Mouse (Mus musculus): ENCODE data around the gene Sh3d21.
"Not testable (repeated sequence)": the region's sequence is repeated elsewhere in the genome, so short reads cannot be mapped to it uniquely, and the experiment has no call there.

Sh3d21 gene

DNA sequence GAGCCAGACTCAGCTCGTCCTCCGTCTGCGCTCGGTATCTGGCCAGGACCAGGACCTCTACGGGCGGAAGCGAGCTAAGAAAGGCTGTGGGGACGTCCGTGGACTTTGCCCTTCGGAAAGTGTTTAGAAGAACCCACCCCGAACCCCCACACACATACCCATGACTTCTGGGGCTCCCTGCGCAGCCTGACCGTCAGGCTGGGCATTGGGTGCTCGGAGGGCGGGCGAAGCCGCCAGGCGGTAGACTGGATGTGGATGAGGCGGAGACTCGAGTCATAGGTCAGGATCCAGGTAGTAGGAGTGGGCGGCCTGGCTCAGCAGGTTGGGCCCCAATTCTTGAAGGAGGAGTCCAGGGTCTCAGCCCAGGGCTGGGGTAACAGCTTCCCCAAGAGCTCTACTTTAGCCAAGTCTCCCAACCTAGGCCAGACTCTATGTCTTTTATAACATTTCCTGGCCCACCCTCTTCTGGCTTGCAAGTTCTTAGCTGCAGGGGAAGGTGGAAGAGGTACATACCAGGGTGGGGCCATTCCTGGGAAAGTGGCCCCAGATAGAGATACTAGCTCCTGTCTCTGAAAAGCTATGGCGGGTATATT, at the start of gene Sh3d21:
TSS of gene Sh3d21 (minus strand) at position 425 of the 593 bp plus-strand sequence.
- in situ Hi-C loops (cut with MboI, MseI), result loop anchor here in 1 of 2 experiments (25.0 kb wide), 1 partner anchor 1074 kb away; the partner anchor contains the start of gene Smim12

DNA sequence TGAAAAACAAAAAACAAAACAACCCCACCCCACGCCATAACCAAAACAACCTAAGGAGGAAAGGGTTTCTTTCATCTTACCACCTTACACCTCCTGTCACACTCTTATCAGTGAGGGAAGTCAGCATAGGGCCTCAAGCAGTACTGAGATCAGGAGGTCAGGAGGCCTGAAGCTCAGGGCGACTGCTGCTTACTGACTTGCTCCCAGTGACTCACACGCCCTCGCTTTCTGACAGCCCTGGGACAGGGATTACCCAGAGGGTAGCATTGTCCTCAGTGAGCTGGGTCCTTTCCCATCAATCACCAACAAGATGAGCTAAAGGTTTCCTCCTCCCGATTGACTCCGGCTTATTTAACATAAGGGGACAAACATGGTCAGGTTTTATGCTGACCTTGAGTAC, 43.8 kb upstream of the Sh3d21 start:
- in situ Hi-C loops (cut with MboI, MseI), result no loop called here

DNA sequence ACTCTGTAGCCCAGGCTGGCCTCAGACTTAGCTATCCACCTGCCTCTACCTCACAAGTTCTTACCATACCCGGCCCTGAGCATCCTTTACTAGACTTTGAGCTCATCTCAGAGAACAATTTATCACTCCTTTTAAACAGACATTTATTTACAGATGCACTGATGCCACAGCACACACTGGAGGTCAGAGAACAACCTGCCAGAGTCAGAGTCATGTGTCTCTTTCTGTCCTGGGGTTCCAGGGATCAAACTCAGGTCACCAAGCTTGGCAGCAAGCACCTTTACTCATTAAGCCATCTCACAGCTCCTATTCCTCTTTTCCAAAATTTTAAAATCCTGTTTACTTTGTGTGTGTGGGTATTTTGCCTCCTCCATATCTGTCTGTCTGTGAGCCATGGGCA, 42.1 kb upstream of the Sh3d21 start:
- in situ Hi-C loops (cut with MboI, MseI), result no loop called here

DNA sequence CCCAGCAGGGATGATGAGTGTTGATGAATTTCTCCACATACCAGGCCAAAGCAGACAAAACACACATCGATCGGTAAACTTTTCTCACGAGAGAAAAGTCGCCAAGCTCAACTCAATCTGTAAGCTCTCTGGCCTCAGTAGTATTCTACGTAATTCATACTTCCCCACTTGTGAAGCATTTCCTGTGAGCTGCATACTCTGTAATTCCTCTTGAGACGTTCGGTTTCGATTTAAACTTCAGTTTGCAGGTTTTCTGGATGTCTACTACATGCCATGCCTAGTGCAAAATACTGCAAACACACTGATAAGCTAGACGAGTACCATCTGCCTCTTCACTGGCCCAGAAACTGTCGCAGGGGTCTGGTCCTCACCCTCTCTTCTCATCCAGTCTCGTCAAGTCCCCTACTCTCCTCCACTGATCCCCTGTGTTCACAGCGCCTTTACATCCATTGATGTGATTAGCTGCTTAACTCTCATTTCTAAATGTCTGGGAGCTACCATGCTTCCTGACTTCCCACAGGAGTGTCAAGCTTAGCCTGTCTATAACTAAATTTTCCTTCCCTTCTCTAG, 41.5 kb upstream of the Sh3d21 start:
- in situ Hi-C loops (cut with MboI, MseI), result loop anchor here in 1 of 2 experiments (5.0 kb wide), 1 partner anchor 823 kb away; no protein-coding TSS in a partner anchor

DNA sequence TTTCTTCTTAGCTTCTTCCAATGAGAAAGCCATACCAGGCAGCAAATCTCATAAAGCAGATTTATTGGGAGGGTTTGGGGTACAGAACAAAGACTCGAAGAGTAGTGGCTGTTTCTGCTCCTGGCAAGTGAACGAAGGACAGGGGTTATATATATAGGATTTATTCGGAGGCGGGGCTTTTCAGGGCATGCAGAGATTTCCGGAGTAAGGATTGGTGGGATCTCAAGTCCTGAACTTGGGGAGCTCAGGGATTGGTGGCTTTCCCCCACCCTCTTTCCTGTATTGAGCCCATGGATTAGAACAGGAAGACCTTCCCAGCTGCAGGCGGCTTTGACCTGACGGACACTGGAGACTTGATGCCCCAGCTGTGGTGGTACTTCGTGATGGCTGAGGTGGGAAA, 40.7 kb upstream of the Sh3d21 start:
- in situ Hi-C loops (cut with MboI, MseI), result loop anchor here in 1 of 2 experiments (5.0 kb wide), 1 partner anchor 823 kb away; no protein-coding TSS in a partner anchor

DNA sequence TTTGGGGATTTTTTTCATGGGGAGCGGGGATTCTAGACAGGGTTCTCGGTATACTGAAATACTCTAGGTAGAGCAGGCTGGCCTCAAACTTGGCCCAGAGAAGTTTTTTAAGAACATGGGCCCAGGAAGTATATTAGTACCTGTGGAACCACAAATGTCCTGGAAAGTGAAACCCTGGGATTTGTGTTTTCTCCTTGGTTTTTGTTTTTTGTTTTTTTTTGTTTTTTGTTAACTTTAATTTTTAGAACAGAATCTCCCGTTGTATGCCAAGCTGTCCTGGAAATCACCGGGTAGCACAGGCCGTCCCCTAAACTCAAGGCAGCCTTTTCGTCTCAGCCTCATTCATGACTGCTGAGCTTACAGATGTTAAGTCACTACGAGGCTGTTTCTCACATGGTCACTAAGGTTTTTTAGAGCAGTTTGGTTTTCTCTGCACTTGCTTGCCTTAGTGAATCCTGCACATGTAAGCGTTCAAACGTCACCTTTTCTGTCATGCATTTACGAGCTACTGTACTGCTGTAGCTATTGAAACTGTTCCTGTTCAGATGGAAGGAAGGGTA, 40.1 kb upstream of the Sh3d21 start:
- in situ Hi-C loops (cut with MboI, MseI), result loop anchor here in 1 of 2 experiments (5.0 kb wide), 1 partner anchor 824 kb away; no protein-coding TSS in a partner anchor

DNA sequence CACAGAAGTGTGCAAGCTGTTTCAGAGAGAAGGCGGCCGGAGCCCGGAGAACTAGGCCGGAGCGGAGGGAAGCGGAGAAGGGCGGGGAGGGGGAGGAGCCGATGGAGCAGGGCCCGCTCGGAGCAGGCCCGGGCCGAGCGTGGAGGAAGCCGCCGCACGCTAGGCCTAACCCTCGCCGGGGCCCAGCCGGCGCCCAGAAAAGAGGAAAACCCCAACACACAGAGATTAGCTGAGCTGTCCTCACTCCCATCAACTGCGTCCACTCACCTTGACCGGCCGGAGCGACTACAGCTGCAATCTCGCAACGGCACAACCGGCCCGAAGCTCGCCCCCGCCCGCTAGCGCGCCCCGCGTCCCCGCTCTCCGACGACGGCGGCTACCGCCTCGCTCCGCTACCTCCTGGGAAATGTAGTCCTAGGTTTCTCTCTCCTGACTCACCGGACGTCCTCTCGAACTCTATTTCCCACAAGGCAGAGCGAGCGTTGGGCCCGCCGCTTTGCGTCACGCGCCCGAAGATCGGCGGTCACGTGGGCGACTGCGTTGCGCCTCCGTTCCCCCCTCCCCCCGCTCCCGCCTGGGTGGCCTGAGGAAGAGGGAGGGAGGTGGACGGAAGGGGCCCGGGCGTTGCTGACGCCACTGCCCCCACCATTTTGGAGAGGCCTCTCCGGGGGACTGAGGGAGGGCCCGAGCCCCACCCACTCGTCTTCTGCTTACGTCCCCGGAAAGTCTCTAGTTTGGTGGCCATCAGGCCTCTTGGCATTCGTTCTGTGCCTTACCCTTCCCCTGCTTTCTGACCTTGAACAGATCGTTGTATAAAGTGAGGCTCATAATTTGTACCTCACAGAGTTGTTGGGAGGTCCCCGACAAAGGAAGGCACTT, 39.3 kb upstream of the Sh3d21 start, which contains the start of gene Thrap3:
TSS of gene Thrap3 (minus strand) at position 458 of the 879 bp plus-strand sequence.
- in situ Hi-C loops (cut with MboI, MseI), result loop anchor here in 1 of 2 experiments (5.0 kb wide), 1 partner anchor 825 kb away; no protein-coding TSS in a partner anchor

DNA sequence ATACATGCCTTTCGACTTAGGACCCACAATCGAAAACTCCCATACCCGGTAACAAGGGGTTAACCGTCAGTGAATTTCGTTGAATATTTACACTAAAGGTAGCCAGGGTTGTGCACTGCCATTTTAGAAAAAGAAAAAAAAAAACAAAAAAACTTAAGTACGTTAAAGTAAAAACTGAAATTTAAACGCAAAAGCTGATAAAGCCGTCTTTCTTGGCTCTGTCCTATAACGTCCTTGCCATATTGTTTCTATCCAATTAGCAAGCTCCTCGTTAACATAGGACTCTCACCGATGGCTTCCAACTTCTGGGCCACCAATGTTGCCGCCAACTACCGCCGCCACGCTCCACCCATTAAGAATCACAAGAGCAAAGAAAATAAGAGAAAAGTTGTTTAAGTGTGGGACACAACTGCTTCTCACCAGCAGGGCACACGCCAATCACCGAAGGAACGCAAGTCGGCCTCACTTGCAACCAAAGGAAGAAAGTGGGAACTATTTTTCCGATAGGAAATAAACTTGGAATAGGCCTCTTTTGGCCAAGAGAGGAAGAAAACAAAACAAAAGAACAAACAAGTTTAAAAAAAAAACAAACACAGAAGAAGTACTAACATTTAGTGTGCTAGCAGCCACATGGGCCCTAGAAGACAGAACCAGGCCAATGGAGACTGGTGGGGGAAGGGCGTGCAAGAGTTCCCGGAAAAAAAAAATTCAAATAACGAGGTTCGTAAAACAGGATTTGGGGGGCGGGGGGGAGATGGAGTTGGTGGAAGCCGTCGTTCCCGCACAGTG, 38.4 kb upstream of the Sh3d21 start:
- in situ Hi-C loops (cut with MboI, MseI), result loop anchor here in 1 of 2 experiments (5.0 kb wide), 1 partner anchor 826 kb away; no protein-coding TSS in a partner anchor

DNA sequence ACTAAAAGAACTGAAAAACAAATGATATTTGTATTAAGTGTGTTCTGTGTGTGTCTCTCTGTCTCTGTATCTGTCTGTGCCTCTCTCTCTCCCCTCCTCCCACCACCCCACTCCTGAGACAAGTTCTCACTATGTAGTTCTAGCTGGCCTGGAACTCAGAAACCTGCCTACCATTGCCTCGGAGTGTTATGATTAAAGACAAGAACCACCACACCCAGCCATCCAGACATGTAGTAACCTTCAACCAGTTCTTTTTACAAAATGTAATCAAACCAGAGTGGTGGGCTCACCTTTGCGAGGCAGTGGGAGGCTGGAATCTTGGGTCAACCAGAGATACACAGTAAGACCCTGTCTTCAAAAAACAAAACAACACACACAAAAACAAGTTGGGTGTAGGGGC, 37.4 kb upstream of the Sh3d21 start:
- in situ Hi-C loops (cut with MboI, MseI), result loop anchor here in 1 of 2 experiments (5.0 kb wide), 1 partner anchor 827 kb away; no protein-coding TSS in a partner anchor

DNA sequence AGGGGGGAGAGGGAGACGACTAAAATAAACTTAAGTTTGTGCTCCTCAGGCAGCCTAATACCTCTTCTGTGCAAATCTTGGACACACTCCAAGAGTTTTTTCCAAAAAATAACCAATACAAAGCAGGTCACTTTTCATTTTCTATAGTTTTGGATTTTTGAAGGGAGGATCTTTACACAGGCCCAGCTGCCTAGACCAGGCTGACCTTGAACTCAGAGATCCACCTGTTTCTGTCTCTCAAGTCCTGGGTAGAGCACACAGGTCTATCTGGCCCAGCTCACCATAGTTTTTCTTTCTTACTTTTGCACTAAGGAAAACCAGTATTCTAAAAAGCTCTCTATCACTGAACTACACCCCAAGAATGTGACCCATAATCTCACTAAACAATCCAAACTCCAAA, 36.7 kb upstream of the Sh3d21 start:
- in situ Hi-C loops (cut with MboI, MseI), result loop anchor here in 1 of 2 experiments (5.0 kb wide), 1 partner anchor 827 kb away; no protein-coding TSS in a partner anchor

DNA sequence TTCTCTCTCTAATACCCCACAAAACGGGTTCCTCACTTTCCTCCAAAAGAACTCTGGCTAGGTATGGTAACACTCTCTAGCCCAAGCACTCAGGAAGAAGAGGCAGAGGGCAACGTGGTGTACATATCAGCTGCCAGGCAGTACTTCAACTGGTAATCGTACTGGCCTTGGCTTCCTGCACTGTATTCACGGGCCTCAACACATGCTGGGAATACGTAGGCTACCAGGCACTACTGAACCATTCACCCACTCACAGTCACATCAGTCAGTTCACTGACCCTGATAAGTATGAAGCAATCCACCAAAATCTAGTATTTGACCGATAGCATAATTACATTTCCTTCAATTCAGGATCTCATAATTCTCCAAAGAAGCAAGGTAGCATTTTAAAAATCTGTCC, 36.3 kb upstream of the Sh3d21 start:
- in situ Hi-C loops (cut with MboI, MseI), result no loop called here

DNA sequence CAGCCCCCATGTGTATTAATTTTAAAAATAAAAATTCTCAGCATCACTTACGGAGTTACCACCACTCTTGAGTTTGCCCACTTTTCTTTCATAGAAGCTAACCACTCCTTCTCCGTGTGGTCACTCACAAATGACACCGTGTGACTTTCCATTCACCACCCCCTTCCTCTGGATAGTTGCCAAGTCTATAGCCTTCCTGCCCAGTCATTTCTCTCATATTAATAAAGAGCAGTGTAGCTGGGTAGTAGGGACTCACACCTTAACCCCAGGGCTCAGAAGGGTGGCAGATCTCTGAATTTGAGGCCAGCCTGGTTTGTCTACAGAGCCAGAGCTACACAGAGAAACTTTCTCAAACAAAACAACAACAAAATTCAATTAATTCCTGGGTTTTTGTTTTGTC, 34.2 kb upstream of the Sh3d21 start:
- in situ Hi-C loops (cut with MboI, MseI), result no loop called here

DNA sequence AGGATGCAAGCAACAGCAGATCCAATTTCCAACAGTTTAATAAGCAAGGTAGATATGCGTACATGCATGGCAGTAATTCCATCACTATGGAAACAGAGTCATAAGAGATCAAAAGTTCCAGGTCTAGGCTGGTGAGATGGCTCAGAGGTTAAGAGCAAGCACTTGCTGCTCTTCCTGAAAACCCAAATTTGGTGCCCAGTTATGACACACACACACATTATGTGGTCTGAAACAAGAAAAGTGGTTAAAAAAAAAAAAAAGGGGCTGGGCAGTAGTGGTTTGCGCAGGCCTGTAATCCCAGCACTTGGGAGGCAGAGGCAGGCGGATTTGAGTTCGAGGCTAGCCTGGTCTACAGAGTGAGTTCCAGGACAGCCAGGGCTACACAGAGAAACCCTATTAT, 31.6 kb upstream of the Sh3d21 start:
- in situ Hi-C loops (cut with MboI, MseI), result no loop called here

DNA sequence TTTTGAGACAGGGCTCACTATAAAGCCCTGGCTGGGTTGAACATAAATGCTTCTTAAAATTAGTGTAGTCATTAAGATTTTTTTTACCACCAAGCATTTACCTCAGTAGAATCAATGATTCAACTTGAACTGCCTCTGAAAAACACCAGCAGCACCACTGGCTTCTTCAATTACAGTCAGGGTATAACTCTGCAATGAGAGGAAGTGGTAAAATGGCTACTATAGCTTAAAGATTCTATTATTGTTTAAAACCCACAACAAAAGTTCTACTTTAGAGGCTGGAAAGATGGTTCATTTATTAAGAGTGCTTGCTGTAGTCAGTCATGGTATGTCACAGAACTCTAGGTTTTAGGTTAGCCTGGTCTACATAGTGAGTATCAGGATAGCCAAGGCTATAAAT, 30.9 kb upstream of the Sh3d21 start:
- in situ Hi-C loops (cut with MboI, MseI), result no loop called here

DNA sequence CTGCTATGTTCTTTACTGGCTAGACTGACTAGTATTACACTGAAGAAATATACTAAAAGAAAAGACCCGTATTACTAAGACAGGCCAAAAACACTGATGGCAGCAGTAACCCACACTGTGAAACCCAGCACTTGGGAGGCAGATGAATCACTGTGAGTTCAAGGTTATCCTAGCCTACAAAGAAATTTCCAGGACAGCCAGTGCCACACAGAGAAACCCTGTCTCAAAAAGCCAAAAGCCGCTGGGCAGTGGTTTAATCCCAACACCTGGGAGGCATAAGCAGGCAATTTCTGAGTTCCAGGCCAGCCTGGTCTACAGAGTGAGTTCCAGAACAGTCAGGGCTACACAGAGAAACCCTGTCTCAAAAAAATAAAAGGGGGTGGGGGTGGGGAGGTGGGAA, 27.3 kb upstream of the Sh3d21 start:
- in situ Hi-C loops (cut with MboI, MseI), result no loop called here

DNA sequence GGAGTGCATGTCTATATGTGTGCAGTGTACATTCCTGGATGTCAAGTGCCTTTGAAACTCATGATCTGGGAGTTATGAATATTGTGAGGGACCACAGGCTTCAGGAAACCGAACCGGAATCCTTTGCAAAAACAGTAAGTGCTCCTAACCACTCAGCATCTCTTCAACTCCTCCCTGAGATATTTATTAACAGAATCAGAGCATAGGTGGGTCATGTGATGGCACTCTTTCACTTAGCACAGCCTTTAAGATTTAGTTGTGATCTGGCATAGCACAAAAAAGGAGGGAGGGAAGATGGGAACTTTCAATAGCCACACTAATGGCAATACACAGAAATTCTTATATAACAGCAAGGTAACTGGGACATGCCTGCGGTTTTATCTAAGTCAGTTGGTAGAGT, 23.8 kb upstream of the Sh3d21 start:
- in situ Hi-C loops (cut with MboI, MseI), result no loop called here

DNA sequence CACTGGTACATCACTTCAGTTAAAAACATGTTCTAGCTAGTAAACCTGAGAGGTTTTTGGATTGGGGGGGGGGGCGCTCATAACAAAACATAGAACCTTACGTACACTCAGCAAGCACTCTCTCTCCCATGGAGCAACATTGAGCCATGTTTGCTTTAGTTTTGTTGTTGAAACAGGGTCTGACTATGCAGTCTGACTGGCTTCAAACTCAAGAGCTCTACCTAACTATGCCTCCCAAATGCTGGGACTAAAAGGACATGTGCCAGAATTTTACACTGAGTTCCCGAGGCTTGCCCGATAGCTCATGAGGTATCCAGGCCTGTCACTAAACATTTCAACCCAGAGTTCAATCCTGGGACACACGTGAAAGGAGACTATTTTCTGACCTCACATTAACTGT, 19.7 kb upstream of the Sh3d21 start:
- in situ Hi-C loops (cut with MboI, MseI), result no loop called here

DNA sequence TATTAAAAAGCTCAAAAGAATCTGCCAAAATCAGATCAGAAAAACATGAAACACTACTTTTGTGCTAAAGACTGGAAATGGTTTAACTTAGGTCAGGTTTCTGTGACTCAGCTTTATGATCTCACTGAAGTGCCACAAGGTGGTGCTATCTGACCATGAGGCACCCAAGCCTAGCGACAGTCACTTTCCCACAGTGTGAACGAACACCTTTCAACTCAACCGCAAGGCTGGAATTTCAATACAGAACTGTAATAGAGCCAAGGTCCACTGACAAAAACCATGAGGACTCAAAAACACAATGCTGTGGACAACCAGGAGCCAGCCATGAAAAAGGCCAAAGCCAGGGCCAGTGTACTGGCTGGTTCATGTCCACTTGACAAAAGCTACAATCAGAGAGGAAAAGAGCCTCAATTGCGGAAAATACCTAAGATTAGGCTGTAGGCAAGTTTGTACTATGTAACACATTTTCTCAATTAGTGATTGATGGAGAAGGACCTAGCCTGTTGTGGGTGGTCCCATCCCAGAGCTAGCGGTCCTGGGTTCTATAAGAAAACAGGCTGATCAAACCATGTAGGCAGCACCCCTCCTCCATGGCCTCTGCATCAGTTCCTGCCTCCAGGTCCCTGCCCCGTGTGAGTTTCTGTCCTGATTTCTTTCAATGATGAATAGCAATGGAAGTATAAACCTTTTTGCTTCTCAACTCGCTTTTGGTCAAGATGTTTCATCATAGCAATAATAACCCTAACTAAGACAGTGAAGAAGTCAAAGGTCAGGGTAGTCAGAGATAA, 18.1 kb upstream of the Sh3d21 start:
- in situ Hi-C loops (cut with MboI, MseI), result no loop called here

DNA sequence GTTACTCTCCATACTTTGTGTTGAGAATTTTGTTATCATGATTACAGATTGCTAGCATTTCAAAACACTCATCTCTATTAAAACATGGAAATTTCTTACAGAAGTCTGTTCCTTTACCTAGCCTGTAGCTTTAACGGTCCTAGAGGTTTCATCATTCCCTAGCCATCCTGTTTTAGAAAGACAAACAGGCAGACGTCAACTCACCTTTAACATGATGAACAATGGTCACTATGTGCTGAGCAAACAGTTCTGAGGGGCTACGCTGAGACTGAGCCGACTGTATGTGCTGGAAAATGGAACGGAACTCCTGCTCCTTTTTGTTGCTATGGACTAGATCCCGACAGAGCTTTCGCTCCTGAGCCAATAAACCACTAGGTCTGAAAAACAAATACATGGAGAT, 12.7 kb upstream of the Sh3d21 start:
- in situ Hi-C loops (cut with MboI, MseI), result not testable (repeated sequence)

DNA sequence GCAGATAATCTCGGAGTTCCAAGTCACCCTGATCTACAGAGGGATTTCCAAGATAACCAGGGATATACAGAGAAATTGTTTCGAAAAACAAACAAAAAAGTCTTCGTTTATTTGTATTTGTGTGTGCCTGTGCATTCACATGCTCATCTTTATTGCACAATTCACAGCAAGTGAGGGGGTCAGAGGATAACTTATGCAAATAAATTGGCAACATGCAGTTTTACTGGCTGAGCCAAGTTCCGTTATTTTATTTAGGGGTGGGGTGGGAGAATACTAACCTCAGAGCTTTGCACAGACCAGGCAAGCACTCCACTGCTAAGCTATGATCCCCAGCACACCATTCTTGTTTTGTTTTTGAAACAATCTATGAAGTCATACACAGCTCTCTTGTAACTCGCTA, 10.5 kb upstream of the Sh3d21 start:
- in situ Hi-C loops (cut with MboI, MseI), result loop anchor here in 1 of 2 experiments (25.0 kb wide), 1 partner anchor 1064 kb away; the partner anchor contains the start of gene Smim12

Data from T-helper 17 cell (primary cell).